Mouse (Mus musculus) thymus, adult 18-20 months (tissue): ENCODE measurements around the gene Gm5617.
"Not testable (repeated sequence)": the region's sequence is repeated elsewhere in the genome, so short reads cannot be mapped to it uniquely, and the experiment has no call there.

Source experiments
- DNase-seq, 2 experiments: peaks; one replicate each; pipeline ENCODE4 v3.0.0; 2022; ENCODE audit warnings: mixed read lengths in 2 of 2

Gene Gm5617

DNA sequence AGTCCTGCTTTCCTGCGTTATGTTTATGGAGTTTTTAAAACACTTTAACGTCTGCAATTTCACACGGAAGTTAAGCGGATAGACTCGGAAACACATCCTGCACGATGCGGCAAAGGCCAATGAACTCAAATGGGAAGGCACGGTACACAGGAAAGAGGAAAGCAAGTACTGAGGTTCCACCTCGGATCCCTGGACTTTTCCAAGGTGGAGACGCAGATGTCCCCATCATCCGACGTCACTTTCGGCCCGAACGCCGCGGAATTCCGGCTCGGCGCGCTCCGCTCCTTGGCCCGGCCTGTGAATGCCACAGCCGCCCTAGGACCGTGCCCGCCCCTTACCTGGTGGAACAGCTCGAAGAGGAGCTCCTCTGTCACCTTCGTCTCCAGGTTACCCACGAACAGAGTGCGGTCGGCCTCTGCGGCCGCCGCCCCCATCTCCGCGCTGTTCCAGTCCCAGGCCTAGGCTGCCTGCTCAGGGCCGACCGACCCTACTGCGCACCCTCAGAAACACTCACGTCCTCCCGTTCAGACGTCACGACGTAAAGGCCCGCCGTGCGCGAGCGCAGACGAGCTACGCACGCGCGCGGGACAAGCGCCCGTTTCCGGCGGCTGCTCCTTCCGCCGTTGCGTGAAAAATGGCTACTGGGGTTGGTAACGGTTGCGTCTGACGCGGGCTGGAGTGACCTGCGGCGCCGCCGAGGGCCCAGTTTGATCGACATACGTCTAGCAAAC, at the start of gene Gm5617, which contains the start of gene Rbm7:
TSS of gene Gm5617 (plus strand) at position 626 of the 731 bp plus-strand sequence.
TSS of gene Rbm7 (minus strand) at position 483 of the 731 bp plus-strand sequence.
- DNase-seq: peak; percentile 88 to 90

DNA sequence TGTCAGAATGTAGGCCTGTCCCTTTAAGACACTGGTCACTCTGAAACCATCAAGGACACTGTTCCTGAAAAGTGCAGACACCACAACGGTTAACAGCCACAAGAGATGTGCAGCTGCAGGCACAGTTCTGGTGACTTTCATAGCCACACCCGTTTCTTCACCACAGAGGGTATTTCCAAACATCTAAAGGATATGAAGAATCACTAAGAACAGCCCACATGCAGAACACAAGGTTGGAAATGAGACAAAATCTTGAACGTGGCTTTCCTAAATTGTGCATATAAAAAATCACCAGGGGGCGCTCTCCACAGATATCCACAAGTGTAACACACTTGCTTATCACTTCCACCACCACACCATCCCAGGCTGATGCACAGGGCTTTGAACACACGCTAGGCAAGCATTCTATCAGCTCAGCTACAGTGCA, 47.4 kb upstream of the Gm5617 start:
- no peak for DNase-seq

DNA sequence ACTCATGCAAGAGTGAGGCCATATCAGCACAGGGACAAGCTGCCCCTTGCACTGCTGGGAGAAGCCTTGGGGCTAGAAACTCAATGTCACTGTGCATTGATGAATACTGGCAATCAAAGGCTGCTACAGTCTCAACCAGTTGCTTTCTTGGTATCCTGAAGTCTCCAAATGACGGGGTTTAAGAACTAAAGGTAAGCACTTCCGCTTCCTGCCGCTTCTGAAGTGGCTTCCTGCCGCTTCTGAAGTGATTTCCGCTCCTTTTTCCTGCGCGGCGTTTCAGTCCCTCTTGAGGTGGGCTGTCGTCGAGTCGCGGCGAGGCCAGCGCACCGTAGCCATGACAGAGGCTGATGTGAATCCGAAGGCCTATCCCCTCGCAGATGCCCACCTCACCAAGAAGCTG, 45.2 kb upstream of the Gm5617 start:
- peak in 1 of 2 experiments; percentile 10 for DNase-seq

DNA sequence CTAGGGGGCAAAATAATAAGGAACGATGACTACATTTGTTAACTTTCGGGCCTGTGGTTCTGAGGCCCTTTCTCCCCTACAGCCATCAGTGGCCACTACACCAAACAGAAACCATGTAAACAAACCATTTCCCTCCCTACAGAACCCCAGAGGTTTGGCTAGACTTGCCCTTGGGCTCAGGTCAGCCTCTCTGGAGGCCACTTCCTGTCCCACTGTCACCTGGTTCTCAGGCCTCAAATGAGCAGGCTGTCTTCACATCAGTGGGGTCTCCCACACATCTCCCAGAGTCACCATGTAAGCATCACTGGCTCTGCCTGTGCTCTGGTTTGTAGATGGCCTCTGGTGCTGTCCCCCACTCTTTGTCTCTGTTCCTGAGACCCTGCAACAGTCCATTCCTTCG, 39.3 kb upstream of the Gm5617 start:
- DNase-seq: no peak

DNA sequence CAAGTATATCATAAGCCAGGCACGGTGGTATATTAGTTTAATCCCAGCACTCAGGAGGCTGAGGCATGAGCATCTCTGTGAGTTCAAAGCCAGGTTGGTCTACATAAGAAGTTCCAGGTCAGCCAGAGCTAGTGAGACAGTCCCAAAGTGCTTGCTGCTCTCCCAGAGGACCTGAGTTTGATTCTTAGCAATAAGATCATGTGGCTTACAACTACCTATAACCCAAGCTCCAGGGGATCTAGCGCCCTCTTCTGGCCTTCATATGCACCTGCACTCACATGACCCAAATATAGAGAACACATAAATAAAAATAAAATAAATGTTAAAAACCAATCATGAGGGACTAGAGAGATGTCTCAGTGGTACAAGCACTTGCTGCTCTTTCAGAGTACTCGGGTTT, 36.4 kb upstream of the Gm5617 start:
- DNase-seq: no peak

DNA sequence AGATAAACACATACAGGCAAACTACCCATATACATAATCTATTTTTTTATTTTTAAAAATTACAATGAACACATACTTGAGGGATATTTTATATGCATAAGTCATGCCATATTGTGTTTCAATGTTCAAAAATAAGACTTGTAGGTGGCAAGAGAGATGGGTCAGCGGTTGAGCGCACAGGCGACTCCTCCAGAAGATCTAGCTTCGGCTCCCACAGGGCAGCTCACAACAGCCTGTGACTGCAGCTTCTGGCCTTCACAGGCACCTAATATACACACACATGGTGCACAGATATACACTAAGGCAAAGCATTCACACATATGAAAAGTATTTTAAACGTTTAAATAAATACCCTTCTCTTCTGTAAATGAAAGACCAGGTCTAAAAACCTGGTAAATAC, 35.9 kb upstream of the Gm5617 start:
- no peak for DNase-seq

DNA sequence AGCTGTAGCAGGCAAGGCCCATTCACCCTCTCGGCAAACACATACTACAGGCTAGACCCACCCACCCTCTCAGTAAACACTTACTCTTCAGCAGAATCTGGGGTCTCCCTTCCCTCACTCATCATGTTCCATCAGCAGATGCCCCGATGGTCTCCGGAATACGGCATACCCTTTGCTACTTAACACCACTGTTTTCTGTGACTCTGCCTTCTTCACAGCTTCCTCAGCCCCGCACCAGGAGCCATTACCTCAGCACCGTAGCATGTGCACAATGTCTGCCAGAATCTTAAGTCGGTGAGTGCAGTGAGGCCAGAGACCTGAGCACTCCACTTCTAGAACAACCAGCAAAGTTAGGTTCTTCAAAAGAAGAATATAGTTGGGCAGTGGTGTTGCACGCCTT, 34.5 kb upstream of the Gm5617 start:
- DNase-seq: no peak

DNA sequence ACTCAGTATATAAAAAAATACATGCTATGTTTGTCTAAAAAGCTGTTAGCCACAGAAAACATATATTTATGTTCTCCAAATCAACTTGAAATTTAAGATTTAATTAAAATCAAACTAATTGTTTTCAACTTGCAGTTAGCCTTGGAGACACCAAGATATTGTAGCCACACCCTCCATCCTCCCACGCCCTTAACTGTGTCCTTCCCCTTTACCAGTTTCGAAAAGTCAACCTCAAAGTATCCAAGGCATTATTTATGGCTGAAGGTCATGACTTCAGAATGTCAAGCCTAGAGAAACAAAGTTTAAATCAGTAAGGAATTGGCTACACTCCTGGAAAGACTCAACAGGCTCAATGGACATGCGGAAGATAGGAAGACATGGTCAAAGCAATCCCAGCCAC, 33.7 kb upstream of the Gm5617 start:
- DNase-seq: no peak

DNA sequence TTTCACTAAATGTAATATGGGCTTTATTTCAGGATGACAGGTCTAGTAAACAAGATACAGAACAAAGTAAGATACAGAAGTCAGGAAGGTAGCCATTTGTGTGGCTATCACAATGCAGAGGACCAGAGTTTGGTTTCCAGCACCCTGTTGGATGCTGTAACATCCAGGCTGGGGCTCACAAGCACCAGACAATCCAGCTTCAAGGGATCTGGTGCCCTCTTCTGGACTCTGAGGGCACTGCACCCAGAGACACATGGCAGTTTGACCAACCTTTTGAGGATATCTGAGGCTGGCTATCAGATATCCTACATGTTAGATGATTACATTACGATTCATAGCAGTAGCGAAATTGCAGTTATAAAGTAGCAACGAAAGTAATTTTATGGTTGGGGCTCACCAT, 29.6 kb upstream of the Gm5617 start:
- DNase-seq: no peak

DNA sequence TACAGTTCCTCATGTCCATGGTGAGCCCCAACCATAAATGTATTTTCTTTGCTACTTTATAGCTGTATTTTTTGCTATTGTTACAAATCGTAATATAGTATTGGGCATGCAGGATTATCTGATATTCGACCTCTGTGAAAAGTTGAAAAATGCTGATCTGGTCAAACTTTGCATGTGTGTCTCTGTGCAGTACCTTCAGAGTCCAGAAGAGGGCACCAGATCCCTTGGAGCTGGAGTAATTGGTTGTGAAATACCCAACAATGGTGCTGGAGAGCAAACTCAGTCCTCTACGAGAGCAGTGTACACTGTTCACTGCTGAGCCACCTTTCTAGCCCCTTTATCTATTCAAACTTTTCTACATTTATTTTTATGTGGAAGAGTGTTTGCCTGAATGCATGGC, 28.4 kb upstream of the Gm5617 start:
- peak; percentile 21 to 37 for DNase-seq

DNA sequence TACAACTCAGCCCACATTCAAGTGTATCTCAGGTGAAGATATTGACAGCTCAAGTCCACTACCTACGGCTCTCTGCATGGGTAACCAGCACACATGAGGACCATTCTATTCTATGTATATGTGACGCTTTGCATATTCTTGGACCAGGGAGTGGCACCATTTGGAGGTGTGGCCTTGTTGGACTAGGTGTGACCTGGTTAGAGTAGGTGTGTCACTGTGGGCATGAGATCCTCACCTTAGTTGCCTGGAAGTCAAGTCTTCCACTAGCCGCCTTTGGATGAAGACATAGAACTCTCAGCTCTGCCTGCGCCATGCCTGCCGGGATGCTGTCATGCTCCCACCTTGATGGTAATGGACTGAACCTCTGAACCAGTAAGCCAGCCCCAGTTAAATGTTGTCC, 27.8 kb upstream of the Gm5617 start:
- DNase-seq: not testable (repeated sequence)

DNA sequence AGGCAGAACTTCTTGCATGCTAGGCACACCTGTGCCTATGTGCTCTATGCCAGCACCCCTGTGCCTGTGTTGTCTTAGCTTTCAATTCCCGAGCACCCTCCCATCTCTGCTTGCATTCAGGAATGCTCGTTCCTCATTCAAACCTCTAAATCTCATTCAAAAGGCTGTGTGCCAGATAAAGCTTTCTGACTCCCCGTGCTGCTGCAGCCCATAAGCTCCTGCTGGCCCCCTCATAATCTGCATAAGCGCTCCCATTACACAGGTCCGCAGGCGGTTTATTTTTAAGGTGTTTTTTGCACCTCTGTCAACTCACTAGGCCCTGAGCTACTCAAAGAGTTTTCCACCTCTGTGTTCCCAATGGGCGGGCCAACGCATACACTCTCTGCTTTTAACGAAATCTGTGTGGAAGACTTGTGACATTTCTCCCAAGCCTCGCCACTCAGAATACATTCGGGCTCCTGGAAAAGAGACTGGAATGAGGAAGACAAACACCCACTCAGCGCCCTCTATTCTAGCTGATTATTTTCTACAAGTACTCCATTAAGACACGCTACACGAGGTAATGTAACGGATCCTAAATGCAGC, 22.7 kb upstream of the Gm5617 start:
- DNase-seq: no peak

DNA sequence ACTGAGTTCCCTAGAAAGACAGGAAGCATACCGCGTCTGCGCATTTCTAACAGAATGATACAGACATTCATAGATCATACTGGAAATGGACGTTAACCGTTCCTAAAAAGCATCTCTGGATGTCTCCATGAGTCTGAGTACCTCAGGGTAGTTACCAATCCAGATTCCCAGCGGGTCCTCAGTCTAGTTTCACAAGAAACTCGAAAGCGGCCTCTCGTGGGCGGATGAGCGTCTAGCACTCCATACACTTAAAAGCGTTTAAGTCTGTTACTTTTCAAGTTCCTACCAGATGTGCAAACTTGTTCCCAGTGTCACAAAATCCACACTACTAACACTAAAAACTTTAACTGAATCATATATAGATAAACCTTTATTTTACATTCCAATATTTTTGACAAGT, 22.1 kb upstream of the Gm5617 start:
- no peak for DNase-seq

DNA sequence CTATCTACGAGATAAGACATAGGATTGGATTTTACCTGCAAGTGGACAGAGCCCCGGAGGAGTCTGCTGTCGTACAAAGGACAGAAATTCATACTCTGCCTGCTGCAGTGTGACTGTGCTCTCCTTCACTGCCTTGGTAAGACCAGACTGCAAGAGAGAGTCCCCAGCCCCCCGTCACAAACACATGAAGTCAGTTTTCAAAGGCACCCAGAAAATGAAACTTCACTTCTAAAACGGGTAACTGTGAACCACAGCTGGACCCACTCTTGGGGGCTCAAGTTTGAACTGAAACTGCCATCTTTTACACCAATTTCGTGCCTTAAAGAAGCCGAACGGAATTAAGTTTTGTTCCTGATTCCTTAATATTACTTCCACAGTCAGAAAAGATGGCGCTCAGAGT, 20.9 kb upstream of the Gm5617 start:
- no peak for DNase-seq

DNA sequence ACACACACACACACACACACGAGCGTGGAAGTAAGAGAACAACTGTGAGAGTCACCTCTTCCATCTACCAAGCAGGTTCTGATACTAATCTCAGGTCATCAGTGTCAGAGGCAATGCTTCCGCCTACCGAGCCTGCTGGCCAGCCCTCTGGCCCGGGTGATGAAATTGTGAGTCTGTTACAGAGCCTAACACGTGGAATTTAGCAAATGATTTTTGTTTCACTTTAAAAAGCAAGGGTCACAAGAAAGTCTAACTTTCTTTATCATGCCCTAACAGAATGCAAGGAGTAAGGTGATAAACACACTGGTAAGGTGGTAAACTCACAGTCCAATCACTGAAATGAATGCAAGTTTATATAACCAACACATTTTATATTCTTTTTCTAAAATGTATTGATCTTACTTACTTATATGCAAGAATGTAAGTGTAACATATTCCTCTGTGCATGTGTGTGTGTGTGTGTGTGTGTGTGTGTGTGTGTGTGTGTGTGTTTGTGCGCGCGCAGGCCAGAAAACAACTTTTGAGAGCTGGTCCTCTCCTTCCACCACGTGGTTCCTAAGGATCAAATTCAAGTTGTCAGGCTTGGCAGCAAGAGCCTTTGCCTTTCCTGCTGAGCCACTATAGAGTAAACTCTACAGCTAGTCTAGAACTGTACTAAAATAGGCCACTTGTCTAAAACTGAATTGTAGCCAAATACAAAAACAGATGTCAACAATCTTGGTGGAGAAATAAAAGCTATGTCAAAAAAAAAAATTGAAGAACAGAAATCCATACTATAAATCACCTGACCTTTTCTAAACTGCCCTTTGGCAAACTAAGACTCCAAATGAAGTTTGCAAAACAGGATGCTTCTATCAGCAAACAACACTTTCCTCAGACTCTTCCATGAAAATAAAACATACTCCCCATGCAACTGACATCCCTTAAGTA, 18.7 kb upstream of the Gm5617 start:
- DNase-seq: no peak

DNA sequence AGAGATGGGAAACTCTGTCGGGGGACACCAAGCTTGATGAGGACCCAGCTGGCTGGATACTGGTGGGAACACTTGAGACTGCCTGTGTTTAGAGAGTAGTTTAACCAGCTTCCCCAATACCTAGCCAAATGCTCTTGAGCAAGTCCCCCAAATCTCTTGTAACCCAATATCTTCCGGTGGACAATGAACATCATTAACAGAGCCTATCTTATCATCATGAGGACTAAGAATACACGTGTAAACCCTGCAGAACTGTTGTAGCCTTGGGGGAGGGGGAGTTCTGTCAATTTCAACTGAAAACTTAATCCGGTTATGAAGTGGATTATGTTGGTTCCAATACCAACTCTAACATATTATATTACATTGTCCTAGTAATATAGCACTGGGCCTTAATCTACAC, 16.4 kb upstream of the Gm5617 start:
- DNase-seq: no peak

DNA sequence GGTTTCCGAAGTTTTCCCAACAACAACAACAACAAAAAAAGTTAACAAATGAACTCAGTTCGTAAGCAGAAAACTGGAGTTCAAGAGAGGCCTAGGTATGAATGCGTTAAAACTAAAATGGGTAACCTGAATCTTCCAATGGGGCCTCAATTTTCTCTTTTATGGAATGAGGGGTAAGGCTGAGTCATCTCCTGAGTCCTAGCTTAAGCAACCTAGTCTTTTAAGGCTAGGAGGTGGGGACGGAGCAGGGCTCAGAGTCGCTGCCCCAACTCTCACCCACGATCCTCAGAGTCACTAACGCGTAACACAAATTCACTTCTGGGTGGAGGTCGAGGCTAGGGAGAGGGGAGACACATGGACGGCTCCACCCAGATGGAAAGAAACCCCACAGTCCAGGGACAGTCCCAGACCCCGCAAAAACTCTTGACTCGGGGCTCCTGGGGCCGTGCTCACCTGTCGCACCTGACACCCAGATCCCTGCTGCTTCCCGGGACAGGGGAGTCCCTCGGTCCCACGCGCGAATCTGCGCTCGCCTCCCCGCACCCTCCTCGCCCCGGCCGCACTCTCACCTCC, 15.3 kb upstream of the Gm5617 start:
- DNase-seq: no peak

DNA sequence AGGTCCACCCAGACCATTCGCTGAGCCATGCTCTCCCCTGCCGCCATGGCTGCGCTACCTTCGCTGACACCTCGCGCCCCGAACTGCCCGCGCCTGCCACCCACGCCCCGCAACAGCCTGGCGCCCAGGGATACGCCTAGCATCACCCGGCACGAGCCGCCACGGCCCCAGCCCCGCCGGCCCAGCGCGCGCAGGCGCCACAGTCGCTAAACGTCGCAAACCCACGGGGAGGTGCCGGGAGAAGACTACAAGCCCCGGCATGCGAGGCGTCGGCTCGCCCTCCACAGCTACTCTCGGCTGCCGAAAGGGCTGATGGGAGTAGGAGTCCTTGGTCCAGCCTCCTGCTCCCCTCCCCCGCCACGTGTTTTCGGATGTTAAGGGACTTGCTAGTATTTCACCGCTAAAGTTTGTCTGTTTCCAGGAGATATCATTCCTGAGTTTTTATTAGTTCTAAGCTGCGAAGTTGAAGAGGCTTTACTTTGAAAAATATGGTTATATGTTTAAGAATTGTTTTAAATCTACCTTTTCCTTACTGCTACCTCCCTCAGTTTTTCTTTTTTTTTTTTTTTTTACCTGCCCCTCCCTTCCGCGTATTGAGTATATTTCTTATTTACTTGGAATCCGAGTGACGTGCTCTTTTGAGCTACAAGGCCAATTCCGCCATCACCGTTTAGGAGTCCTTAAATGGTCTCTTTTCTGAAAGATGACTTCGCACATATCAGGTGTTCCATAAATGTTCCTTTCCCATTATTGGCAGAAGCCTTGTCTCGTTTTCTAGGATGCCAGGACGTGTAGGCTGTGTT, 14.6 kb upstream of the Gm5617 start, which contains the start of gene Rexo2:
TSS of gene Rexo2 (minus strand) at position 213 of the 803 bp plus-strand sequence.
- DNase-seq: peak; percentile 92 to 93

DNA sequence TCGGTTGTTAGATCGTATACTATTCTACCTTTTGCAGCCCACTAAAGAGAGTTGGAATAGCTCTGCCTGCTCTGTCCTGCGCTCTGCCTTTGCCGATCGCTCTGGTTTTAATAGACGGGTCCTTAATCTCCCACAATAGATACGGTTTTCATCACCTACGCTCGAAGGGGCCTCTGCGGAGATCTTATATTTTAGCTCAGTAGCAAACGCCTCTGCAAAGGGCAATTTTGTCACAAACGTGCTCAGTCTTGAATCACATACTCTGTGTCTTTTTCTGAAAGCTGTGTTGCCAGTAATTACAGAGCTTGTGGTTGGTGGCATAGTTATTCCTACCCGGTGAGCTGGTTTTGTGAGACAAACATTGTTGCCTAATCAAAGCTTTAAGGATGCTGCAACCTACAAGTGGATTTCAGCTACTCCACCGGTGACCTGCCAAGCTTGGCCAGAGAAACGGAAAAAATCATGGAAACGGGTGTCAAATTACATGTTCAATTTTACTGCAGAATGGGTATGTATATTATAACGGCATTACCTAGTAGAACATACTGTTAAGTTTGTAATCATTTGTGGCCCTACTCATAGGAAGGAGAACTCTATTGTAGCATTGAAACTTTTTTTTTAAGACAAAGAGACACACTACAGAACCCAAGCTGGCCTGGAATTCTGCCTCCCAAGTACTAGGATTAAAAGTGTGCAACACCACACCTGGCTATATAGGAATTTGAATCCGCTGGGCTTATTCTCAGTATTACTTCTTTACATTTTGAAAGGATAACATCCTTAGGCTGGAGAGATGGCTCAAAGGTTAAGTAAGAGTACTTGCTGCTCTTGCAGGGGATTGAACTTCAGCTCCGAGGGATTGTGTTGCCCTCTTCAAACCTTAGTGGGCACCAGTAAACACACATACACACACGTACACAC, 13.8 kb upstream of the Gm5617 start:
- no peak for DNase-seq

DNA sequence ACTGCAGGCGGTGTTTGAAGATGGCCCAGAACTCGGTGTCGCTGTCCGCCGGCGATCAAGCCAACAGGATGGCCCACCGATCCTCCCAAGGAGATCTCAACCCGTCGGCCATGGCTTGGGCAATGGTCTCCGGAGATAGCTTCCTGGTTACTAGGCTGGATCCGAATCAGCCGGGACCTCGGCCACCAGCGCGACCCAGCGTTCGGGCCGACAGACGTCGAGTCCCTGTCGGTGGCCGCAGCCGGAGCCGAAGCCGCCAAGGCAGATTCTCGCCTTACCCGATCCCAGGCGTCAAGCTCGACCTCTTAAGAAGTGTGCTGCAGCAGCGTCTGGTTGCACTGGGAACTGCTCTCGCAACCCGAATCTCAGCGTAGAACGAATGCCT, 298 bp downstream of the Gm5617 start:
- no peak for DNase-seq

DNA sequence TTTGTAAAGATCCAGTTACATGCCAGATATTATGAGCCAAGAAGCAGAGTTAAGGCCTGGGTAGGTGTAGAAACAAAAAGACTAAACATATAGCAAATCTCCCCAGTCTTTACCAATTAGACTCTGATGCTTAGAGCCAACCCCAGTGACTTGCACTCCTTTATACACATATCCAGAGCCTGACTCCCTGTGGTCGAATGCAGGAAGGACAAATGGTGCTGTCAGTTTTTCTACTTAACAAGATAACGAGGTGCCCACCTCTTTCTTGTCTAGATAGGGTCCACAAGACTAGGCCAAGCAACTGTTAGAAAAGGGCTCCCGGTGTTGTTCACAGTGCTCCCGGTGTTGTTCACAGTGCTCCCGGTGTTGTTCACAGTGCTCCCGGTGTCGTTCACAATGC, 6.0 kb downstream of the Gm5617 start:
- no peak for DNase-seq
